Mouse (Mus musculus) spleen, adult 2 months (tissue): ENCODE results near the gene Pnpt1. TPM values are rescaled to one million over a fixed set of nuclear protein-coding genes. Genes with fewer than 3 reads are reported as not detected.

Experiments used
- DNase-seq, 2 experiments: peaks; one replicate each; pipeline versions ENCODE4 v3.0.0 to v3.0.0-alpha.2; 2012 to 2021; ENCODE audit warnings: low spot score in 2 of 2, low read depth in 1 of 2
- H3K27ac ChIP-seq: fragments of 200-500 bp; 2 replicates; pipeline ENCODE4 v1.5.1; 2012; ENCODE audit warnings: low read length, inconsistent platforms; ENCODE audit not compliant: insufficient read depth
- H3K27me3 ChIP-seq: fragments of 200-500 bp; 2 replicates; pipeline ENCODE4 v1.6.1; 2012; ENCODE audit warnings: mild to moderate bottlenecking, moderate library complexity, low read length, inconsistent platforms; ENCODE audit not compliant: control insufficient read depth, insufficient read depth
- H3K36me3 ChIP-seq: fragments of 200-500 bp; 2 replicates; pipeline ENCODE4 v1.6.1; 2012; ENCODE audit warnings: mild to moderate bottlenecking, low read length, inconsistent platforms; ENCODE audit not compliant: control insufficient read depth, insufficient read depth
- H3K4me1 ChIP-seq: fragments of 200-500 bp; 2 replicates; pipeline ENCODE4 v1.6.1; 2011; ENCODE audit warnings: inconsistent platforms; ENCODE audit not compliant: control insufficient read depth, insufficient read depth, insufficient read length
- H3K4me3 ChIP-seq: fragments of 200-500 bp; 2 replicates; pipeline ENCODE4 v1.5.1; 2011; ENCODE audit warnings: mild to moderate bottlenecking, inconsistent platforms; ENCODE audit not compliant: insufficient read depth, insufficient read length; ENCODE audit errors: extremely low read depth
- CTCF ChIP-seq: fragments of 200-500 bp; IDR thresholded peaks from 2 replicates; pipeline ENCODE4 v1.5.1; 2011; ENCODE audit warnings: mild to moderate bottlenecking, inconsistent platforms; ENCODE audit not compliant: insufficient read depth, insufficient read length, insufficient replicate concordance; ENCODE audit errors: extremely low read depth
- POLR2A ChIP-seq: fragments of 200-500 bp; IDR thresholded peaks from 2 replicates; pipeline ENCODE4 v1.6.1; 2011; ENCODE audit warnings: low read depth, low read length, inconsistent platforms
- WGBS: fragments of 180-500 bp; shearing (Covaris S2); methylation state at CpG from one replicate; pipeline ENCODE4 v1.1.7; 2018; 5-methylcytosine and 5-hydroxymethylcytosine counted together
- polyA plus RNA-seq: library from polyadenylated mRNA; depleted of rRNA; stranded (reverse); fragments of >200 nt; gene quantifications from 2 replicates; pipeline ENCODE4 v1.2.3, GENCODE M21; 2012; rRNA removed

Pnpt1 gene
- polyA plus RNA-seq = 5.6 and 6.2 TPM in 2 replicates

- TF ChIP-seq POLR2A (peak; percentile 48; the same call in 1 of the 2 replicates), CTCF (no peak)
- H3K4me3 ChIP-seq = peak within 1 kb of the TSS; percentile 96
- WGBS = under 1% methylated on average over 50 of the region's 50 CpGs
- no peaks in the 10 kb centered on the region for H3K4me1 ChIP-seq
- H3K36me3 ChIP-seq = peaks cover 5% of the 10 kb centered on the region
- no peaks in the 10 kb centered on the region for H3K27me3 ChIP-seq
- peak; percentile 76 to 86 for DNase-seq
- H3K27ac ChIP-seq = peak within 1 kb of the TSS; percentile 5; the same call in 1 of the 2 replicates
These were observed at the start of gene Pnpt1 for GRCm38 (mm10) chr11:29130385-29131355. TSS of gene Pnpt1 (plus strand) at chr11:29130744.

DNA sequence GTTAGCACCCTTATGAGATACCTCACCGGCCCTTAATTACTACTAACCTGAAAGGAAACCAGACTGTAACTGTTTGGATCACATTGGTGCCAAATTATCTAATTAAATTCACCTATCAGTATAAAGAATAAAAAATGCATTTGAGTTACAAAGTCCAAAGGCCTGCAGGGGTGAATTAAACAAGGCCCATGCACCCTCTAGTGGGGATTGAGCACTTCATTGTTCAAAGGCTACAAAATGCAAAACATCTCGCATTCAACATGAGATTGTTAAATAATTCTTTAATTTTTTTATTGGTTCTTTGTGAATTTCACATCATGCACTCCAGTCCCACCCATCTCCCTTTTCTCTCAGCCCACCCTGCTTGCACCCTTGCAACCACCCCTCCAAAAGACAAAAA, 38.1 kb upstream of the Pnpt1 start:
- no peaks in the 10 kb centered on the region for H3K36me3 ChIP-seq
- no peaks in the 10 kb centered on the region for H3K27me3 ChIP-seq
- 83% methylated on average over 2 of the region's 2 CpGs for WGBS
- no peak overlapping the region for H3K4me3 ChIP-seq
- TF ChIP-seq POLR2A (no peak), CTCF (no peak)
- no peak for DNase-seq
- H3K27ac ChIP-seq = no peak overlapping the region
- H3K4me1 ChIP-seq = no peaks in the 10 kb centered on the region

DNA sequence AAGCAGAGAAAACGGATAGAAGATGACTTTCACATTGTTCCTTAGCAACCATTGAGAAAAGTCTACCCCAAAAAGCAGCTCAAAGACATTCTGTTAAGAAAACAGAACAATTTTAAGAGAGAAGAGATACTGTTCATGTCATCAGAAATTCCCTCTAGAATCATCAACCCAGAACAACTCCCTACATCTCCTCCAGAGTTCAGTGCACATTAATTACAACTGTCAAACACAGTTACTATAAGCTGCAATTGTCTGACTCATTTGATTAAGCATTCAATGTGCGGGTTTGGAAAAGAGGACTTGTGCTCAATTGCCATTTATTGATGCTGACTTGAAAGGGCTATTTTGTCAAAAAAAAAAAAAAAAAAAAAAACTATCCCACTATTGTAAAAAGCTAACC, 31.6 kb upstream of the Pnpt1 start:
- WGBS = 69% methylated on average over 2 of the region's 2 CpGs
- DNase-seq = no peak
- H3K27me3 ChIP-seq = no peaks in the 10 kb centered on the region
- TF ChIP-seq POLR2A (no peak), CTCF (no peak)
- no peaks in the 10 kb centered on the region for H3K4me1 ChIP-seq
- no peak overlapping the region for H3K4me3 ChIP-seq
- H3K36me3 ChIP-seq = no peaks in the 10 kb centered on the region
- H3K27ac ChIP-seq = no peak overlapping the region

- peaks cover 5% of the 10 kb centered on the region for H3K36me3 ChIP-seq
- DNase-seq = no peak
- 0 out of 2 replicates have a peak overlapping the region, but pooled peaks have one; percentile 5 for H3K27ac ChIP-seq
- TF ChIP-seq CTCF (no peak), POLR2A (no peak)
- H3K4me1 ChIP-seq = no peaks in the 10 kb centered on the region
- peak overlapping the region; percentile 96 for H3K4me3 ChIP-seq
- 23% methylated on average over 11 of the region's 11 CpGs for WGBS
- no peaks in the 10 kb centered on the region for H3K27me3 ChIP-seq
These were observed 621 bp upstream of the Pnpt1 start for GRCm38 (mm10) chr11:29129862-29130384.

DNA sequence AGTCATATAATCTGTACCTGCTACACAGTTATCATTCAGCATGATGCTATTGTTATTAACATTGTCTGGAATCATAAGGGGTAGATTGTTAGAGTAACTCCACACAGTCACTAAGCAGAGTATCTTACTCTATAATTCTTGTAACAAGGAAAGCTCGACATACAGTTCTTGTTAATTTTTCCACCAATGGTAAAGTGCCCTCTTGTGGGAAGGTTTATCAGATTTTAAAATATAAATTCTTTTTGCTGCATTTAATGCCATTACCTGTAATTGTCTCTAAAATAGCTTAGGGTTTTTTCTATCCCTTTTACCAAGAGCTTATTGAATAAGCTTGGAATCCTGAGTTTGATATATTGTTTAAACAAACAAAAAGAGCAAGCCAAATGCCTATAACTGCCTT, 10.1 kb downstream of the Pnpt1 start:
- no peak for DNase-seq
- Histone ChIP-seq H3K36me3 (peaks cover 8% of the 10 kb centered on the region), H3K4me1 (no peaks in the 10 kb centered on the region), H3K27me3 (no peaks in the 10 kb centered on the region), H3K4me3 (no peak overlapping the region), H3K27ac (no peak overlapping the region)
- TF ChIP-seq CTCF (no peak), POLR2A (no peak)
- WGBS = 73% methylated on average over 1 of the region's 1 CpGs

DNA sequence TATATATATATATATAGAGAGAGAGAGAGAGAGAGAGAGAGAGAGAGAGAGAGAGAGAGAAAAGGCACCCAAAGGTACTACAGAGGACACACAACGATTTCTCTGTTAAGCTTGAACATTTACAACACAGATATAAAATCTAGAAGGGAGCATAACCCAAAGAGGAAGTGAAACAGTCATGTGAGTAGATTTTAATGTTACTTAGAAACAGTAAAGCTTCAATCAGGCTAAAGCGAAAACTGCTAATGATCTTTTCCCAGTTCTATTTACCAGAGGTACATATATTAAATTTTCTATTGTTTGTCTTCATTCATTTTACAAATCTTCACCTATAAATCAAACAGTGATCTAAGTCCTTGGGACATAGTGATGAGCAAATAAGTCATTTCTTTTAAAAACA, 18.4 kb downstream of the Pnpt1 start:
- WGBS = 40% methylated on average over 2 of the region's 2 CpGs
- no peak overlapping the region for H3K27ac ChIP-seq
- peak in 1 of 2 experiments; percentile 33 for DNase-seq
- TF ChIP-seq POLR2A (no peak), CTCF (no peak)
- H3K4me1 ChIP-seq = no peaks in the 10 kb centered on the region; the same call in 1 of the 2 replicates
- no peaks in the 10 kb centered on the region for H3K27me3 ChIP-seq
- no peak overlapping the region for H3K4me3 ChIP-seq
- peaks cover 7% of the 10 kb centered on the region; the same call in 1 of the 2 replicates for H3K36me3 ChIP-seq

GRCm38 (mm10) chr11:29163569-29163968, 33.0 kb downstream of the Pnpt1 start:
- WGBS = 92% methylated on average over 4 of the region's 4 CpGs
- Histone ChIP-seq H3K27me3 (no peaks in the 10 kb centered on the region), H3K4me1 (no peaks in the 10 kb centered on the region), H3K27ac (no peak overlapping the region), H3K36me3 (peaks cover 4% of the 10 kb centered on the region), H3K4me3 (no peak overlapping the region)
- no peak for DNase-seq
- TF ChIP-seq POLR2A = no peak
- TF ChIP-seq CTCF = no peak
